16 mouse cellular contexts compared by ENCODE assay signal in the genomic region with DNA sequence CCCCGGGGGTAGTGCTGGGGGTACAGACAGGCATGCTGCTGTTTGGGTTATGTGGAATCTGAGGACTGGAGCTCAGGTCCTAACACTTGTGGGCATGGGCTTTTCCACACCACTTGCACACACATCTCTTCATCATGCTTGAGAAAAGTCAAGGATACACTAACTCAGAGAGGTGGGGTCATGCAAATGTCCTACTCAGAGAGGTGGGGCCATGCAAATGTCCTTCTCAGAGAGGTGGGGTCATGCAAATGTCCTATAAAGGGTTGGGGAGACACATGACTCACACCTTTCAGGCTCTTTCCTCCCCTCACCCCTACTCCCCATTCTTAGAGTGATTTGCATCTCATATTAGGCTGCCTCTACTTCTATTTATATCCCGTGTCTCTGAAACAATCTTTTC. TPM values are rescaled to one million over a fixed set of nuclear protein-coding genes. Genes with fewer than 3 reads are reported as not detected.
DNase-seq lines count a peak whose midpoint lies in the region; ATAC-seq and TF ChIP-seq lines count a peak whose summit lies in the region.
"Had no signal": no experiment of that assay in that cellular context is flagged by ENCODE, and none has a peak within 500 bp of the region (broad histone marks: within the 10 kb centered on the region; RNA-seq: fewer than 3 reads in every experiment).

No protein-coding gene starts in this region.

- no peaks in the 10 kb centered on the region for H3K27me3 ChIP-seq in embryonic facial prominence, embryonic 14.5 days (replicated peaks; ENCODE audit: control insufficient read depth, insufficient read depth, low read length)
- no peaks in the 10 kb centered on the region for H3K27me3 ChIP-seq in embryonic facial prominence, embryonic 10.5 days (replicated peaks; ENCODE audit: low read depth, poor library complexity, severe bottlenecking)
- no peaks in the 10 kb centered on the region for H3K27me3 ChIP-seq in lung, postnatal 0 days (replicated peaks; ENCODE audit: insufficient read depth, low read length)
- H3K27me3 ChIP-seq in stomach, embryonic 15.5 days (replicated peaks), result no peaks in the 10 kb centered on the region
- H3K27me3 ChIP-seq: Patski had no signal

- no peak overlapping the region for H3K27ac ChIP-seq in embryonic facial prominence, embryonic 14.5 days (replicated peaks; ENCODE audit: low read depth, low read length)
- H3K27ac ChIP-seq in embryonic facial prominence, embryonic 10.5 days (replicated peaks), result no peak overlapping the region
- no peak overlapping the region for H3K27ac ChIP-seq in lung, postnatal 0 days (ENCODE audit: low read length)
- no peak overlapping the region for H3K27ac ChIP-seq in stomach, embryonic 15.5 days

- no peak overlapping the region for H3K4me3 ChIP-seq in embryonic facial prominence, embryonic 14.5 days (ENCODE audit: low read depth, low read length)
- no peak overlapping the region for H3K4me3 ChIP-seq in embryonic facial prominence, embryonic 10.5 days
- no peak overlapping the region for H3K4me3 ChIP-seq in lung, postnatal 0 days (ENCODE audit: low read depth, low read length)
- H3K4me3 ChIP-seq in stomach, embryonic 15.5 days (replicated peaks), result no peak overlapping the region

- ATAC-seq in embryonic facial prominence, embryonic 14.5 days (ENCODE audit: low read depth), result peak; percentile 54; the same call in 1 of the 2 replicates
- peak; percentile 35 for ATAC-seq in lung, postnatal 0 days
- ATAC-seq in common myeloid progenitor, adult 5-6 weeks (replicated peaks; ENCODE audit: low read depth, poor library complexity, severe bottlenecking), result peak; percentile 70
- ATAC-seq in stomach, embryonic 15.5 days (ENCODE audit: insufficient read depth, low FRiP score, low read depth), result 0 out of 2 replicates have a peak, but pooled peaks have one; percentile 16
- ATAC-seq: inflammation-experienced regulatory T-cells, adult 6 months; midbrain, embryonic 16.5 days; Patski had no signal

- no peak for TF ChIP-seq CTCF in lung, postnatal 0 days (IDR thresholded peaks at IDR 0.05)

- peaks cover 5% of the 10 kb centered on the region; the same call in 1 of the 2 replicates for H3K4me1 ChIP-seq in embryonic facial prominence, embryonic 14.5 days (ENCODE audit: control insufficient read depth, insufficient read depth, low read length)
- peaks cover 24% of the 10 kb centered on the region for H3K4me1 ChIP-seq in embryonic facial prominence, embryonic 10.5 days
- peaks cover 3% of the 10 kb centered on the region; the same call in 1 of the 2 replicates for H3K4me1 ChIP-seq in lung, postnatal 0 days (ENCODE audit: insufficient read depth, low read depth, low read length)
- H3K4me1 ChIP-seq in stomach, embryonic 15.5 days, result no peaks in the 10 kb centered on the region; the same call in 1 of the 2 replicates

- WGBS in embryonic facial prominence, embryonic 14.5 days, result 51% methylated on average over 2 of the region's 2 CpGs
- 49% methylated on average over 2 of the region's 2 CpGs for WGBS in embryonic facial prominence, embryonic 10.5 days
- WGBS in lung, postnatal 0 days, result 32% methylated on average over 2 of the region's 2 CpGs
- 50% methylated on average over 2 of the region's 2 CpGs for WGBS in stomach, embryonic 15.5 days

- no peak overlapping the region for H3K4me2 ChIP-seq in embryonic facial prominence, embryonic 14.5 days (ENCODE audit: low read depth, low read length)
- no peak overlapping the region for H3K4me2 ChIP-seq in lung, postnatal 0 days (replicated peaks; ENCODE audit: low read depth, low read length)
- H3K4me2 ChIP-seq in stomach, embryonic 15.5 days, result no peak overlapping the region

- DNase-seq in embryonic facial prominence, embryonic 14.5 days (ENCODE audit: low spot score), result peak; percentile 54
- DNase-seq in embryonic facial prominence, embryonic 10.5 days (ENCODE audit: low spot score), result no peak
- DNase-seq in lung, postnatal 0 days (ENCODE audit: low spot score), result peak; percentile 49
- DNase-seq in lung, postnatal 25 days (ENCODE audit: low spot score), result no peak
- DNase-seq in cerebellum, adult 9-10 months, result no peak
- DNase-seq in MN1 (ENCODE audit: low spot score), result no peak
- DNase-seq: cerebellum, adult 2 months; gastrocnemius, postnatal 10 days; kidney, postnatal 10 days; lung, postnatal 4 days; thymus, adult 2 months had no signal

- TF ChIP-seq EP300 in lung, postnatal 0 days (IDR thresholded peaks at IDR 0.05), result no peak

- no peak overlapping the region for H3K9ac ChIP-seq in embryonic facial prominence, embryonic 14.5 days (ENCODE audit: low read depth, low read length)
- no peak overlapping the region for H3K9ac ChIP-seq in lung, postnatal 0 days (replicated peaks; ENCODE audit: low read depth)
- H3K9ac ChIP-seq in stomach, embryonic 15.5 days, result no peak overlapping the region

- no peaks in the 10 kb centered on the region for H3K9me3 ChIP-seq in embryonic facial prominence, embryonic 14.5 days (ENCODE audit: control insufficient read depth, low read length)
- H3K9me3 ChIP-seq in embryonic facial prominence, embryonic 10.5 days, result 0 out of 2 replicates have a peak, but pooled peaks cover 3% of the 10 kb centered on the region
- no peaks in the 10 kb centered on the region for H3K9me3 ChIP-seq in lung, postnatal 0 days (ENCODE audit: low read length)
- H3K9me3 ChIP-seq in stomach, embryonic 15.5 days, result no peaks in the 10 kb centered on the region

- H3K36me3 ChIP-seq in embryonic facial prominence, embryonic 14.5 days (ENCODE audit: control insufficient read depth, insufficient read depth, low read length), result no peaks in the 10 kb centered on the region
- no peaks in the 10 kb centered on the region for H3K36me3 ChIP-seq in embryonic facial prominence, embryonic 10.5 days (replicated peaks)
- H3K36me3 ChIP-seq in lung, postnatal 0 days (ENCODE audit: insufficient read depth, low read length), result no peaks in the 10 kb centered on the region
- H3K36me3 ChIP-seq in stomach, embryonic 15.5 days, result no peaks in the 10 kb centered on the region

RNA-seq across cellular contexts. Expression of a gene that starts 27.9 kb away (rescaled TPM):
- 3.2 and 3.5 TPM in 2 replicates for polyA plus RNA-seq in embryonic facial prominence, embryonic 14.5 days (2014; fragmentation: Nextera tagmentation; extraction: Ambion mirVana)
- polyA plus RNA-seq in embryonic facial prominence, embryonic 10.5 days (2016; fragmentation: Nextera tagmentation; extraction: Ambion mirVana), result 2.7 and 2.8 TPM in 2 replicates
- 1.1 and 1.2 TPM in 2 replicates for polyA plus RNA-seq in lung, postnatal 0 days (2015; fragmentation: Nextera tagmentation; extraction: Ambion mirVana)
- total RNA-seq in common myeloid progenitor, adult 5-6 weeks (2017), result 12.4 and 16.4 TPM in 2 replicates
- polyA plus RNA-seq in stomach, embryonic 15.5 days (2015; fragmentation: Nextera tagmentation; extraction: Ambion mirVana), result 2.6 and 3.0 TPM in 2 replicates

Comparison
In these comparisons a context has a peak if more than half of its experiments do, and no peak if none do; other contexts are left out.
1. DNase-seq: peak in embryonic facial prominence, embryonic 14.5 days (single experiment) and lung, postnatal 0 days (single experiment); none in embryonic facial prominence, embryonic 10.5 days (single experiment), lung, postnatal 25 days (single experiment), cerebellum, adult 9-10 months (single experiment) and MN1 (single experiment).
2. ATAC-seq: peak in every context shown above with its lines; median percentile 70 in common myeloid progenitor, adult 5-6 weeks; 54 in embryonic facial prominence, embryonic 14.5 days; 35 in lung, postnatal 0 days; 16 in stomach, embryonic 15.5 days.